Mouse (Mus musculus) ES-Bruce4 (cell line): Measurements from ENCODE around the gene Prelp.

Source experiments
- EP300 ChIP-seq: IDR thresholded peaks from 2 replicates; pipeline ENCODE4 v1.6.1; 2011; ENCODE audit warnings: low read depth, low read length; ENCODE audit not compliant: insufficient read depth
- POLR2A ChIP-seq: IDR thresholded peaks from one replicate; pipeline ENCODE4 v1.8.1; 2011; ENCODE audit warnings: low read length; ENCODE audit not compliant: insufficient read depth

GRCm38 (mm10) chr1:133908659-133909575, 12.3 kb downstream of the Prelp start:
- TF ChIP-seq EP300 (no peak), POLR2A (no peak)
